In genomic region chr7:44442407-44442821, GRCm38 (mm10) we compare ENCODE assay signal across 10 mouse cellular contexts. TPM values are rescaled to one million over a fixed set of nuclear protein-coding genes. Genes with fewer than 3 reads are reported as not detected.
DNase-seq lines count a peak whose midpoint lies in the region; ATAC-seq and TF ChIP-seq lines count a peak whose summit lies in the region.
"Had no signal": no experiment of that assay in that cellular context is flagged by ENCODE, and none has a peak within 500 bp of the region (broad histone marks: within the 10 kb centered on the region; RNA-seq: fewer than 3 reads in every experiment).

No protein-coding gene starts in this region.

- peak overlapping the region; percentile 70 for H3K9ac ChIP-seq in heart, embryonic 15.5 days
- peak overlapping the region; percentile 97 for H3K9ac ChIP-seq in forebrain, embryonic 11.5 days (ENCODE audit: low read length)
- H3K9ac ChIP-seq: liver, embryonic 15.5 days had no signal

- H3K4me3 ChIP-seq in heart, embryonic 15.5 days: peak overlapping the region; percentile 59
- H3K4me3 ChIP-seq in forebrain, embryonic 11.5 days (ENCODE audit: low read depth, low read length): peak overlapping the region; percentile 54
- H3K4me3 ChIP-seq in midbrain, embryonic 10.5 days: peak overlapping the region; percentile 58
- H3K4me3 ChIP-seq: liver, embryonic 15.5 days had no signal

- no peaks in the 10 kb centered on the region for H3K9me3 ChIP-seq in heart, embryonic 15.5 days (replicated peaks)
- H3K9me3 ChIP-seq in forebrain, embryonic 11.5 days (ENCODE audit: control insufficient read depth, low read length): no peaks in the 10 kb centered on the region
- H3K9me3 ChIP-seq in midbrain, embryonic 10.5 days (replicated peaks): no peaks in the 10 kb centered on the region
- H3K9me3 ChIP-seq: liver, embryonic 15.5 days had no signal

- H3K4me1 ChIP-seq in heart, embryonic 15.5 days (replicated peaks): peaks cover 47% of the 10 kb centered on the region
- H3K4me1 ChIP-seq in forebrain, embryonic 11.5 days (replicated peaks; ENCODE audit: control insufficient read depth, insufficient read depth, low read length): peaks cover 21% of the 10 kb centered on the region
- peaks cover 60% of the 10 kb centered on the region for H3K4me1 ChIP-seq in midbrain, embryonic 10.5 days

- no peak for DNase-seq in heart, postnatal 10 days
- DNase-seq in brain, embryonic 14.5 days (ENCODE audit: low read depth): peak; percentile 82
- DNase-seq in forebrain, embryonic 11.5 days (ENCODE audit: low spot score): peak; percentile 82
- peak; percentile 68 for DNase-seq in midbrain, embryonic 10.5 days (ENCODE audit: low spot score)
- no peak for DNase-seq in adrenal gland, adult 8-10 months
- DNase-seq in adrenal gland, postnatal 10 days: no peak
- no peak for DNase-seq in kidney, adult 11 months

- ATAC-seq in heart, embryonic 15.5 days (replicated peaks; ENCODE audit: insufficient number of reproducible peaks, insufficient read depth, low FRiP score, low read depth): no peak
- peak; percentile 55 for ATAC-seq in forebrain, embryonic 11.5 days (replicated peaks; ENCODE audit: low FRiP score)

- H3K27me3 ChIP-seq in heart, embryonic 15.5 days: peaks cover 80% of the 10 kb centered on the region
- H3K27me3 ChIP-seq in forebrain, embryonic 11.5 days (ENCODE audit: control insufficient read depth, insufficient read depth, low read length): peaks cover 8% of the 10 kb centered on the region
- H3K27me3 ChIP-seq in midbrain, embryonic 10.5 days (ENCODE audit: low read depth, poor library complexity, severe bottlenecking): peaks cover 82% of the 10 kb centered on the region

- 0 out of 2 replicates have a peak, but pooled peaks cover 3% of the 10 kb centered on the region for H3K36me3 ChIP-seq in heart, embryonic 15.5 days
- peaks cover 10% of the 10 kb centered on the region; the same call in 1 of the 2 replicates for H3K36me3 ChIP-seq in forebrain, embryonic 11.5 days (ENCODE audit: control insufficient read depth, insufficient read depth, low read length)
- H3K36me3 ChIP-seq in midbrain, embryonic 10.5 days: peaks cover 26% of the 10 kb centered on the region
- H3K36me3 ChIP-seq: liver, embryonic 15.5 days had no signal

- WGBS in heart, embryonic 15.5 days: 2% methylated on average over 14 of the region's 14 CpGs
- 0% methylated on average over 13 of the region's 14 CpGs for WGBS in forebrain, embryonic 11.5 days
- WGBS in midbrain, embryonic 10.5 days: 0% methylated on average over 14 of the region's 14 CpGs

- peak overlapping the region; percentile 76 for H3K4me2 ChIP-seq in heart, embryonic 15.5 days
- peak overlapping the region; percentile 95 for H3K4me2 ChIP-seq in forebrain, embryonic 11.5 days (ENCODE audit: low read depth, low read length, severe bottlenecking)
- H3K4me2 ChIP-seq: liver, embryonic 15.5 days had no signal

- H3K27ac ChIP-seq in heart, embryonic 15.5 days: peak overlapping the region; percentile 80
- H3K27ac ChIP-seq in forebrain, embryonic 11.5 days (ENCODE audit: low read depth, low read length): peak overlapping the region; percentile 90
- H3K27ac ChIP-seq in midbrain, embryonic 10.5 days (replicated peaks): peak overlapping the region; percentile 96
- H3K27ac ChIP-seq: liver, embryonic 15.5 days had no signal

- TF ChIP-seq POLR2A in brain, embryonic 14.5 days (IDR thresholded peaks at IDR 0.05; ENCODE audit: borderline replicate concordance, extremely low read depth, insufficient read depth, insufficient read length, poor library complexity, severe bottlenecking): peak; percentile 14; the same call in 1 of the 2 replicates

- no peak for TF ChIP-seq CTCF in brain, embryonic 14.5 days (IDR thresholded peaks at IDR 0.05; ENCODE audit: borderline replicate concordance, extremely low read depth, insufficient read depth, insufficient read length)

- intact Hi-C loops in heart, postnatal 10 days (cut with DNase I): no loop called here

RNA-seq across cellular contexts. Expression of gene Lrrc4b, which starts 13.6 kb away (rescaled TPM):
- 1.8 TPM in 2 replicates for polyA plus RNA-seq in heart, embryonic 15.5 days (2015; fragmentation: Nextera tagmentation; extraction: Ambion mirVana)
- 10 to 100 TPM; 28.3 to 39.0 TPM for total RNA-seq in heart, postnatal 10 days (2021)
- 302 and 372 TPM in 2 replicates for polyA plus RNA-seq in brain, embryonic 14.5 days (2012; rRNA removed)
- polyA plus RNA-seq in forebrain, embryonic 11.5 days (2014; fragmentation: Nextera tagmentation; extraction: Ambion mirVana): 8.2 and 9.8 TPM in 2 replicates
- 2.4 and 3.5 TPM in 2 replicates for polyA plus RNA-seq in midbrain, embryonic 10.5 days (2016; fragmentation: Nextera tagmentation; extraction: Ambion mirVana)
- total RNA-seq in adrenal gland, adult 8-10 months (2022): 10 to 100 TPM in 2 of 4 experiments, 1 to 10 TPM in 2; 6.4 to 15.4 (median 9.8) TPM
- 10 to 100 TPM in 1 of 2 experiments, 1 to 10 TPM in 1; 5.5 to 10.0 TPM for total RNA-seq in adrenal gland, postnatal 10 days (2021)
- polyA plus RNA-seq: liver, embryonic 15.5 days had no signal

RNA-seq across cellular contexts. Expression of gene Aspdh, which starts 22.8 kb away (rescaled TPM):
- 0.43 and 0.74 TPM in 2 replicates for polyA plus RNA-seq in heart, embryonic 15.5 days (2015; fragmentation: Nextera tagmentation; extraction: Ambion mirVana)
- under 1 TPM; 0.79 to 0.93 TPM for total RNA-seq in heart, postnatal 10 days (2021)
- 29.8 and 30.6 TPM in 2 replicates for polyA plus RNA-seq in brain, embryonic 14.5 days (2012; rRNA removed)
- polyA plus RNA-seq in forebrain, embryonic 11.5 days (2014; fragmentation: Nextera tagmentation; extraction: Ambion mirVana): 2.6 and 2.9 TPM in 2 replicates
- polyA plus RNA-seq in midbrain, embryonic 10.5 days (2016; fragmentation: Nextera tagmentation; extraction: Ambion mirVana): 0.99 and 2.0 TPM in 2 replicates
- total RNA-seq in adrenal gland, adult 8-10 months (2022): 1 to 10 TPM in 3 of 4 experiments, under 1 TPM in 1; 0.73 to 2.0 (median 1.4) TPM
- 10 to 100 TPM in 1 of 2 experiments, 1 to 10 TPM in 1; 8.4 to 14.5 TPM for total RNA-seq in adrenal gland, postnatal 10 days (2021)
- total RNA-seq: CH12.LX had no signal

RNA-seq across cellular contexts. Expression of gene Josd2, which starts 25.4 kb away (rescaled TPM):
- polyA plus RNA-seq in heart, embryonic 15.5 days (2015; fragmentation: Nextera tagmentation; extraction: Ambion mirVana): 134 and 146 TPM in 2 replicates
- 10 to 100 TPM; 70.3 to 79.0 TPM for total RNA-seq in heart, postnatal 10 days (2021)
- polyA plus RNA-seq in brain, embryonic 14.5 days (2012; rRNA removed): 70.6 and 118 TPM in 2 replicates
- polyA plus RNA-seq in forebrain, embryonic 11.5 days (2014; fragmentation: Nextera tagmentation; extraction: Ambion mirVana): 60.9 and 68.9 TPM in 2 replicates
- polyA plus RNA-seq in midbrain, embryonic 10.5 days (2016; fragmentation: Nextera tagmentation; extraction: Ambion mirVana): 71.6 and 76.8 TPM in 2 replicates
- 10 to 100 TPM; 43.7 to 56.5 (median 46.9) TPM for total RNA-seq in adrenal gland, adult 8-10 months (2022)
- total RNA-seq in adrenal gland, postnatal 10 days (2021): 10 to 100 TPM; 42.2 to 52.0 TPM

RNA-seq across cellular contexts. Expression of gene Emc10, which starts 53.9 kb away (rescaled TPM):
- 81.6 and 109 TPM in 2 replicates for polyA plus RNA-seq in heart, embryonic 15.5 days (2015; fragmentation: Nextera tagmentation; extraction: Ambion mirVana)
- 100 to 1,000 TPM; 101 to 102 TPM for total RNA-seq in heart, postnatal 10 days (2021)
- 218 and 287 TPM in 2 replicates for polyA plus RNA-seq in brain, embryonic 14.5 days (2012; rRNA removed)
- 115 and 124 TPM in 2 replicates for polyA plus RNA-seq in forebrain, embryonic 11.5 days (2014; fragmentation: Nextera tagmentation; extraction: Ambion mirVana)
- 104 and 108 TPM in 2 replicates for polyA plus RNA-seq in midbrain, embryonic 10.5 days (2016; fragmentation: Nextera tagmentation; extraction: Ambion mirVana)
- 100 to 1,000 TPM in 3 of 4 experiments, 10 to 100 TPM in 1; 99.0 to 119 (median 110) TPM for total RNA-seq in adrenal gland, adult 8-10 months (2022)
- total RNA-seq in adrenal gland, postnatal 10 days (2021): 10 to 100 TPM; 88.8 to 91.1 TPM

RNA-seq across cellular contexts. Expression of gene Fam71e1, which starts 54.0 kb away (rescaled TPM):
- 8.7 and 11.5 TPM in 2 replicates for polyA plus RNA-seq in heart, embryonic 15.5 days (2015; fragmentation: Nextera tagmentation; extraction: Ambion mirVana)
- 1 to 10 TPM; 5.1 to 6.0 TPM for total RNA-seq in heart, postnatal 10 days (2021)
- polyA plus RNA-seq in brain, embryonic 14.5 days (2012; rRNA removed): 31.7 and 47.3 TPM in 2 replicates
- polyA plus RNA-seq in forebrain, embryonic 11.5 days (2014; fragmentation: Nextera tagmentation; extraction: Ambion mirVana): 22.3 and 25.3 TPM in 2 replicates
- polyA plus RNA-seq in midbrain, embryonic 10.5 days (2016; fragmentation: Nextera tagmentation; extraction: Ambion mirVana): 20.5 and 27.6 TPM in 2 replicates
- total RNA-seq in adrenal gland, adult 8-10 months (2022): 10 to 100 TPM in 3 of 4 experiments, 1 to 10 TPM in 1; 10.0 to 15.5 (median 13.0) TPM
- total RNA-seq in adrenal gland, postnatal 10 days (2021): 10 to 100 TPM; 12.4 to 16.0 TPM

Comparison
In these comparisons a context has a peak if more than half of its experiments do, and no peak if none do; other contexts are left out.
1. DNase-seq: peak in brain, embryonic 14.5 days (single experiment), forebrain, embryonic 11.5 days (single experiment) and midbrain, embryonic 10.5 days (single experiment); none in heart, postnatal 10 days (0 of 2), adrenal gland, adult 8-10 months (single experiment), adrenal gland, postnatal 10 days (single experiment) and kidney, adult 11 months (single experiment).
2. RNA of gene Lrrc4b, which starts 13.6 kb away (polyA plus RNA-seq): 302 to 372 TPM in brain, embryonic 14.5 days; 8.2 to 9.8 TPM in forebrain, embryonic 11.5 days, 2.4 to 3.5 TPM in midbrain, embryonic 10.5 days and 1.8 TPM in heart, embryonic 15.5 days; every median in the first group is over 10 times any median in the second.
3. Peak in every context shown above with its lines, with median percentiles within 50 percentile points of each other: H3K27ac ChIP-seq and H3K4me3 ChIP-seq.